Mouse (Mus musculus): ENCODE measurements around the gene Olfr461. TPM values are rescaled to one million over a fixed set of nuclear protein-coding genes. Genes with fewer than 3 reads are reported as not detected.

Olfr461 gene
- polyA plus RNA-seq (2015; fragmentation: Nextera tagmentation; extraction: Ambion mirVana), result not detected in 2 replicates

DNA sequence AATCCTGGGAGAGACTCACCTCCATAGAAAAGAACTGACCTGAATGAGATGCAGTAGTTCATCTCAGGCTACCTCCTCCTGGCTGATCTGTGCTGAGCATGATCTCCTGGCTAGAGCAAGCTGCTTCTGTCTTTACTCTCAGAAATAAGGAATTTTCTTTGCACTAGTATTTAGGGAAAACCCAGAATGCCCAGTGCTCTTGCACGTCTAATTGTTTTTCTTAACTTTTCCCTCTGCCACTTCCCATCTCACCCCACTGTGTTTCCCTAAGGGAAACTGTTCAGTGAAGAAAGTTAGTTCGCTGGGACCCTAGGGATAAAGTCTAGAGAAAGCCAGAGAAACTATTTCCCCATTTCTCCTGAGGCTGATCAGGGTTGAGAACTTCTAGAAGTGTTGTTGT, at the start of gene Olfr461:
TSS of gene Olfr461 (minus strand) at position 101 of the 400 bp plus-strand sequence.

DNA sequence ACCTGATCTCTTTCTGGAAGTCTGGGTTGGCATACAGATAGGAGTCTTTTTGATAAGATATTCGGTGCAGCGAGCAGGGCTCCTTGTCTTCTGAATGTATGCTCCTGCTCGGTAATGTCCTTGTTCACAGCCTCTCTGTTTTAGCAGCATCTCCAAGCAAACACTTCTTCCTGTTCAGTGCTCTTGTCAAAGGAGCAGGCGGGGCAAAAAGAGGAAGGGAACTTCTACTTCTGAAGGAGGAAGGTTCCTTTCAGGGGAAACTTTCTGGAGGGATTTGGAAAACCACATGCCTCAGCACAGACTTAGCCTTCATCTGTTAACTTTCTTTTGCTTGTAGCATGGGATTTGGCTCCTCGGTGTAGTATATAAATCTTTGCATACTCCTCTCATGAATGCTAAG, 30.8 kb upstream of the Olfr461 start, which contains the start of gene Clec5a:
TSS of gene Clec5a (minus strand) at position 177 of the 400 bp plus-strand sequence.

DNA sequence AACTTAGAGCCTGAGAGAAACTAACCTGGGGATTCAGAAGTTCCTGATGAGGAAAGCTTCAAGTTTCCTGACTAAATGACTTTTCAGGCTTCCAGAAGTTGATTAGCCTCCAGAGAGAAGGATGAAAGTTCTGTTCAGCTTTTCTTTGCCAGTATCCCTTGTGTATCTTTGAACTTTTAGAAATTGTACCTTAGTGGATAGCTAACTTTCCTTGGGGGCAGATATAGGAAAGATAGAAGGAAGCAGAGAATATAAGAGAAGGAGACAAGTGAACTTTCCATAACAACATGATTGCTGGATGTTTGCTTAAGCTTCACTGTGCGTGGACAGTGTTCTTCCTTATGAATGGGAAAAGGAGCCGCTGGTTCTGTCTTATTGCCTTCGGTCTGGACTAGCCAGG, 14.3 kb upstream of the Olfr461 start, which contains the start of gene Olfr460:
TSS of gene Olfr460 (plus strand) at position 301 of the 400 bp plus-strand sequence.

DNA sequence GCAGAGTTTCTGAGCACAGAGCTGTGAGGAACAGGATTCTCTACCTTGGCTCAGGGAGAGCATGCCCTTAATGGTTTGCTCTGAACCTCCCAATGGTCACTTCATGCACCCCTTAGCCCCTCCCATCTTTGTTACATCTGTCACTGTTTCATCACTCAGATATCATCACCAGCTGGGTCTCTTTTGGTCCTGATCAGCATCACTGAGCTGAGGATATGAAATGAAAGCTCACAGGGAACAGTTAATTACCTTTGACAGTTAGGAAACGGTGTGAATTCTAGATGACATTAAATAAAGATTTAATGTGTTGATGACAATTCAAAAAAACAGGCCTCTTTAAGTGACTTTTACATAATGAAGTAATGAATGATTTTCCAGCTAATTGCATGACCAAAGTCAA, 35.4 kb downstream of the Olfr461 start, which contains the start of gene Prss37:
TSS of gene Prss37 (minus strand) at position 101 of the 400 bp plus-strand sequence.

DNA sequence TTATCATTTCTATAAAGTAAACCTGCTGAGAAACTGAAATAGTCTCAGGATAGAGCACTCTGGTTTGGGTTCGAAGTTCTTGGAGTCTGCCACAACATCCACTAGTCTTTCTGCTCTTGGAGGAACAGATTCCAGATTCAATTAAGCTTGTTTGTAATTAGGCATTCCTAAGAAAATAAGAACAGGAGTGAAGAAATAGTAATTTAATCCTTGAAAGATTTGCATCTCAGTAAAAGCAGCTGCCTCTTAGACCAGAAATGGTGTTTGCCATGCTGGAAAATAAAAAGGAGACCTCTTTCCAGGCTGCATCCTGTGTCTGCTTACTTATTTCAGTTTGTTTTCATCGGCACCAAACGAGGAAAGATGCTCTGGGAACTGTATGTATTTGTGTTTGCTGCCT, 61.6 kb downstream of the Olfr461 start, which contains the start of gene Tas2r108:
TSS of gene Tas2r108 (plus strand) at position 301 of the 400 bp plus-strand sequence.

Other genes with a start within 250 kb of the Olfr461 start
- gene Agk, start 229.9 kb downstream of the Olfr461 start, polyA plus RNA-seq (2015; fragmentation: Nextera tagmentation; extraction: Ambion mirVana), result 17.5 and 18.7 TPM in 2 replicates
- gene E330009J07Rik, start 118.9 kb downstream of the Olfr461 start, polyA plus RNA-seq (2015; fragmentation: Nextera tagmentation; extraction: Ambion mirVana), result 2.9 and 5.0 TPM in 2 replicates
- gene Wee2, start 116.0 kb downstream of the Olfr461 start, polyA plus RNA-seq (2015; fragmentation: Nextera tagmentation; extraction: Ambion mirVana), result not detected in 2 replicates
- gene Ssbp1, start 83.7 kb downstream of the Olfr461 start, polyA plus RNA-seq (2015; fragmentation: Nextera tagmentation; extraction: Ambion mirVana), result 93.6 and 104 TPM in 2 replicates
- gene Tas2r137, start 63.8 kb downstream of the Olfr461 start, polyA plus RNA-seq (2015; fragmentation: Nextera tagmentation; extraction: Ambion mirVana), result not detected in 2 replicates
- gene Tas2r108, start 61.5 kb downstream of the Olfr461 start, polyA plus RNA-seq (2015; fragmentation: Nextera tagmentation; extraction: Ambion mirVana), result not detected in 2 replicates
- not detected in 2 replicates for gene Prss37, start 35.5 kb downstream of the Olfr461 start, polyA plus RNA-seq (2015; fragmentation: Nextera tagmentation; extraction: Ambion mirVana)
- gene Olfr460, start 14.4 kb upstream of the Olfr461 start, polyA plus RNA-seq (2015; fragmentation: Nextera tagmentation; extraction: Ambion mirVana), result not detected in 2 replicates
- 15.6 and 22.9 TPM in 2 replicates for gene Clec5a, start 30.8 kb upstream of the Olfr461 start, polyA plus RNA-seq (2015; fragmentation: Nextera tagmentation; extraction: Ambion mirVana)
- not detected in 2 replicates for gene Tas2r138, start 58.3 kb upstream of the Olfr461 start, polyA plus RNA-seq (2015; fragmentation: Nextera tagmentation; extraction: Ambion mirVana)
- gene Mgam, start 73.8 kb upstream of the Olfr461 start, polyA plus RNA-seq (2015; fragmentation: Nextera tagmentation; extraction: Ambion mirVana), result 0.46 and 1.3 TPM in 2 replicates

Measured in spleen, postnatal 0 days (tissue).